Mouse (Mus musculus): ENCODE results near the gene Adamts13. TPM values are rescaled to one million over a fixed set of nuclear protein-coding genes. Genes with fewer than 3 reads are reported as not detected.

The Adamts13 gene
- polyA plus RNA-seq, 1 experiment from 2014 or later, result 0.20 TPM

GRCm38 (mm10) chr2:27009714-27010244 lies 36.6 kb downstream of the Adamts13 start, which contains the start of gene Cacfd1:
TSS of gene Cacfd1 (plus strand) at chr2:27009926.
- Histone ChIP-seq H3K9ac (ENCODE audit: low read depth, low read length) (peak within 1 kb of the TSS; percentile 86), H3K4me3 (ENCODE audit: low read depth, low read length) (peak within 1 kb of the TSS; percentile 74), H3K27me3 (replicated peaks; ENCODE audit: control insufficient read depth, insufficient read depth, low read length) (no peaks in the 10 kb centered on the region), H3K27ac (ENCODE audit: low read depth, low read length) (peak within 1 kb of the TSS; percentile 82), H3K4me2 (replicated peaks; ENCODE audit: low read depth) (peak within 1 kb of the TSS; percentile 74), H3K4me1 (replicated peaks; ENCODE audit: control insufficient read depth, insufficient read depth, low read length) (peaks cover 6% of the 10 kb centered on the region; the same call in 1 of the 2 replicates), H3K9me3 (ENCODE audit: control insufficient read depth) (no peaks in the 10 kb centered on the region), H3K36me3 (ENCODE audit: control insufficient read depth, insufficient read depth) (peaks cover 16% of the 10 kb centered on the region; the same call in 1 of the 2 replicates)
- WGBS, result under 1% methylated on average over 43 of the region's 43 CpGs
- TF ChIP-seq CTCF (IDR thresholded peaks at IDR 0.05; ENCODE audit: low read depth), result peak; percentile 31; the same call in 1 of the 2 replicates
- ATAC-seq, result peak; percentile 97

GRCm38 (mm10) chr2:27017802-27018201 lies 44.6 kb downstream of the Adamts13 start:
- WGBS, result 54% methylated on average over 5 of the region's 5 CpGs

GRCm38 (mm10) chr2:27019530-27019929 lies 46.3 kb downstream of the Adamts13 start:
- Histone ChIP-seq H3K27ac (ENCODE audit: low read depth, low read length) (no peak overlapping the region), H3K36me3 (ENCODE audit: control insufficient read depth, insufficient read depth) (peaks cover 54% of the 10 kb centered on the region), H3K4me1 (replicated peaks; ENCODE audit: control insufficient read depth, insufficient read depth, low read length) (no peaks in the 10 kb centered on the region), H3K27me3 (replicated peaks; ENCODE audit: control insufficient read depth, insufficient read depth, low read length) (no peaks in the 10 kb centered on the region), H3K4me3 (ENCODE audit: low read depth, low read length) (no peak overlapping the region), H3K9ac (ENCODE audit: low read depth, low read length) (no peak overlapping the region), H3K4me2 (replicated peaks; ENCODE audit: low read depth) (no peak overlapping the region), H3K9me3 (ENCODE audit: control insufficient read depth) (no peaks in the 10 kb centered on the region)
- no peak for ATAC-seq
- 90% methylated on average over 2 of the region's 2 CpGs for WGBS
- no peak for TF ChIP-seq CTCF (IDR thresholded peaks at IDR 0.05; ENCODE audit: low read depth)

More at GRCm38 (mm10) chr2:27017802-27018201, 44.6 kb downstream of the Adamts13 start:
- Histone ChIP-seq H3K4me3 (ENCODE audit: low read depth, low read length) (no peak overlapping the region), H3K4me2 (replicated peaks; ENCODE audit: low read depth) (no peak overlapping the region), H3K9me3 (ENCODE audit: control insufficient read depth) (no peaks in the 10 kb centered on the region), H3K27ac (ENCODE audit: low read depth, low read length) (no peak overlapping the region), H3K9ac (ENCODE audit: low read depth, low read length) (no peak overlapping the region), H3K4me1 (replicated peaks; ENCODE audit: control insufficient read depth, insufficient read depth, low read length) (no peaks in the 10 kb centered on the region), H3K36me3 (ENCODE audit: control insufficient read depth, insufficient read depth) (peaks cover 67% of the 10 kb centered on the region), H3K27me3 (replicated peaks; ENCODE audit: control insufficient read depth, insufficient read depth, low read length) (no peaks in the 10 kb centered on the region)
- peak; percentile 95 for TF ChIP-seq CTCF (IDR thresholded peaks at IDR 0.05; ENCODE audit: low read depth)
- ATAC-seq, result peak; percentile 46

GRCm38 (mm10) chr2:27021103-27021502 lies 47.9 kb downstream of the Adamts13 start:
- no peak overlapping the region for H3K4me2 ChIP-seq (replicated peaks; ENCODE audit: low read depth)
- H3K9ac ChIP-seq (ENCODE audit: low read depth, low read length), result no peak overlapping the region
- TF ChIP-seq CTCF (IDR thresholded peaks at IDR 0.05; ENCODE audit: low read depth), result no peak
- 85% methylated on average over 1 of the region's 1 CpGs for WGBS
- H3K36me3 ChIP-seq (ENCODE audit: control insufficient read depth, insufficient read depth), result peaks cover 38% of the 10 kb centered on the region
- no peak overlapping the region for H3K4me3 ChIP-seq (ENCODE audit: low read depth, low read length)
- no peak overlapping the region for H3K27ac ChIP-seq (ENCODE audit: low read depth, low read length)
- no peaks in the 10 kb centered on the region for H3K4me1 ChIP-seq (replicated peaks; ENCODE audit: control insufficient read depth, insufficient read depth, low read length)
- no peaks in the 10 kb centered on the region for H3K27me3 ChIP-seq (replicated peaks; ENCODE audit: control insufficient read depth, insufficient read depth, low read length)
- no peak for ATAC-seq
- H3K9me3 ChIP-seq (ENCODE audit: control insufficient read depth), result no peaks in the 10 kb centered on the region

GRCm38 (mm10) chr2:27022612-27023011 lies 49.4 kb downstream of the Adamts13 start:
- H3K4me3 ChIP-seq (ENCODE audit: low read depth, low read length), result no peak overlapping the region
- no peaks in the 10 kb centered on the region for H3K9me3 ChIP-seq (ENCODE audit: control insufficient read depth)
- H3K4me1 ChIP-seq (replicated peaks; ENCODE audit: control insufficient read depth, insufficient read depth, low read length), result no peaks in the 10 kb centered on the region
- H3K9ac ChIP-seq (ENCODE audit: low read depth, low read length), result no peak overlapping the region
- H3K4me2 ChIP-seq (replicated peaks; ENCODE audit: low read depth), result no peak overlapping the region
- TF ChIP-seq CTCF (IDR thresholded peaks at IDR 0.05; ENCODE audit: low read depth), result no peak
- peaks cover 23% of the 10 kb centered on the region for H3K36me3 ChIP-seq (ENCODE audit: control insufficient read depth, insufficient read depth)
- H3K27ac ChIP-seq (ENCODE audit: low read depth, low read length), result no peak overlapping the region
- WGBS, result 72% methylated on average over 6 of the region's 6 CpGs
- no peak for ATAC-seq
- no peaks in the 10 kb centered on the region for H3K27me3 ChIP-seq (replicated peaks; ENCODE audit: control insufficient read depth, insufficient read depth, low read length)

GRCm38 (mm10) chr2:27024136-27024535 lies 50.9 kb downstream of the Adamts13 start:
- Histone ChIP-seq H3K4me1 (replicated peaks; ENCODE audit: control insufficient read depth, insufficient read depth, low read length) (no peaks in the 10 kb centered on the region), H3K9me3 (ENCODE audit: control insufficient read depth) (no peaks in the 10 kb centered on the region), H3K4me3 (ENCODE audit: low read depth, low read length) (no peak overlapping the region), H3K4me2 (replicated peaks; ENCODE audit: low read depth) (no peak overlapping the region), H3K36me3 (ENCODE audit: control insufficient read depth, insufficient read depth) (peaks cover 8% of the 10 kb centered on the region; the same call in 1 of the 2 replicates), H3K27me3 (replicated peaks; ENCODE audit: control insufficient read depth, insufficient read depth, low read length) (no peaks in the 10 kb centered on the region), H3K9ac (ENCODE audit: low read depth, low read length) (no peak overlapping the region), H3K27ac (ENCODE audit: low read depth, low read length) (no peak overlapping the region)
- 76% methylated on average over 14 of the region's 14 CpGs for WGBS
- no peak for ATAC-seq
- TF ChIP-seq CTCF (IDR thresholded peaks at IDR 0.05; ENCODE audit: low read depth), result no peak

Data from intestine, postnatal 0 days (tissue).